Mouse (Mus musculus) erythroblast, embryonic 14.5 days (primary cell): Measurements from ENCODE around the gene 2310011J03Rik. TPM values are rescaled to one million over a fixed set of nuclear protein-coding genes. Genes with fewer than 3 reads are reported as not detected.

Experiments used
- H3K27me3 ChIP-seq: 2 replicates; pipeline ENCODE4 v1.6.1; 2012; ENCODE audit warnings: inconsistent platforms; ENCODE audit not compliant: control insufficient read depth
- H3K36me3 ChIP-seq: 2 replicates; pipeline ENCODE4 v1.6.1; 2012; ENCODE audit warnings: mild to moderate bottlenecking, inconsistent platforms; ENCODE audit not compliant: control insufficient read depth
- H3K4me1 ChIP-seq: 2 replicates; pipeline ENCODE4 v1.6.1; 2012; ENCODE audit warnings: inconsistent platforms; ENCODE audit not compliant: control insufficient read depth
- H3K4me3 ChIP-seq: replicated peaks from 2 replicates; pipeline ENCODE3; 2012; ENCODE audit warnings: moderate library complexity, mild to moderate bottlenecking, inconsistent platforms
- H3K9me3 ChIP-seq: 2 replicates; pipeline ENCODE4 v1.6.1; 2012; ENCODE audit warnings: low read length, inconsistent platforms, mixed read lengths; ENCODE audit not compliant: control insufficient read depth
- GATA1 ChIP-seq: IDR thresholded peaks from 2 replicates; pipeline ENCODE4 v1.6.1; 2012; ENCODE audit warnings: low read length, inconsistent platforms, mixed read lengths
- TAL1 ChIP-seq: IDR thresholded peaks from 3 replicates; pipeline ENCODE4 v1.6.1; 2012; ENCODE audit warnings: low read length, inconsistent platforms, mixed read lengths
- polyA plus RNA-seq: library from polyadenylated mRNA; stranded (reverse); fragments of >175 nt; gene quantifications from 2 replicates; pipeline ENCODE4 v1.2.3, GENCODE M21; 2012

The 2310011J03Rik gene
- polyA plus RNA-seq, 1 experiment: 12.9 TPM

DNA sequence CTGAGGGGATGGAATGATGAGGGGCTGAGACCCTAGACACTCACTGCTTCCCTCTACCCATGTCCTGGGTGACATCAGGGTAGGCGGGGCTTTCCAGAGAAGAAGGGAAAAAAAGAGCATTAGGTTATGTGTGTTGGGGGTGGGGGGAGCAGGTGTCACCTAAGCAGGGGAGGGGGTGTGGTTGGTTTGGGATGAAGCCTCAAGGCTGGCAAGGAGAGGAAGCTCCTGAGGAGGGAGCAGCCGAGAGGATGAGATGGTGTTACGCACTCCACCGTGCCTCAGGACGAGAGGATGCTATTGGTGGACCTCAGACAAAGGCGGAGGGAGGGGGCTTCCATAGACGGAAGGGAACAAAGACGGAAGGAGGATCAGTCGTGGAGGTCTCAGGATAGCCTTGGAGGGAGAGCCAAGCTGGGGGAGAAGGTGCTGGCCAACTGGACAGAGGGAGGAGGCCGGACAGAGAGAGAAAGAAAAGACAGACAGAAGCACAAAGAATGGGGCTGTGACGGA lies 19.6 kb downstream of the 2310011J03Rik start:
- peaks cover 8% of the 10 kb centered on the region for H3K9me3 ChIP-seq
- no peak for TF ChIP-seq GATA1
- TF ChIP-seq TAL1: no peak
- peaks cover 33% of the 10 kb centered on the region for H3K4me1 ChIP-seq
- H3K27me3 ChIP-seq: peaks cover 98% of the 10 kb centered on the region
- H3K36me3 ChIP-seq: no peaks in the 10 kb centered on the region
- no peak overlapping the region for H3K4me3 ChIP-seq

GRCm38 (mm10) chr10:80299824-80300223 lies 20.5 kb downstream of the 2310011J03Rik start:
- Histone ChIP-seq H3K9me3 (peaks cover 1% of the 10 kb centered on the region), H3K36me3 (peaks cover 4% of the 10 kb centered on the region), H3K27me3 (peaks cover 89% of the 10 kb centered on the region), H3K4me1 (peaks cover 39% of the 10 kb centered on the region), H3K4me3 (no peak overlapping the region)
- TF ChIP-seq TAL1 (no peak), GATA1 (no peak)

DNA sequence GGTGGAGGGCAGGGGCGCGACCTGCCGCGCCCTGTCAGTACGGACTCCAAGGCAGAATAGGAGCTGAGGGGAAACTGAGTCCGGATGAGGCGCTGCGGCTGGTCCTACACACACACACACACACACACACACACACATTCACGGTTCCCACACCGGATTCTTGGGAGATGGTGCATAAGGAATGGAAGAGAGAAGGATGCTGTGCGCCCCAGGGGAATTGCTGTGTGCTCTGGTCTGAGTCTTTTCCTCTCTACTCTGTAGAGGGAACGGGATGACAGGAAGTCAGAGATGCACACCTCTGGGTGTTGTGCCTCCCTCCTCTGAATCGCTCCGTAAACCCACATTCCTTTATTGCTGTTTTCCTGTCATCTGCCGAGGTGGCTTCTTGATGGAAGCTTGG lies 21.0 kb downstream of the 2310011J03Rik start:
- Histone ChIP-seq H3K36me3 (peaks cover 9% of the 10 kb centered on the region), H3K4me1 (peaks cover 41% of the 10 kb centered on the region), H3K27me3 (peaks cover 84% of the 10 kb centered on the region), H3K9me3 (no peaks in the 10 kb centered on the region), H3K4me3 (no peak overlapping the region)
- no peak for TF ChIP-seq GATA1
- TF ChIP-seq TAL1: no peak

DNA sequence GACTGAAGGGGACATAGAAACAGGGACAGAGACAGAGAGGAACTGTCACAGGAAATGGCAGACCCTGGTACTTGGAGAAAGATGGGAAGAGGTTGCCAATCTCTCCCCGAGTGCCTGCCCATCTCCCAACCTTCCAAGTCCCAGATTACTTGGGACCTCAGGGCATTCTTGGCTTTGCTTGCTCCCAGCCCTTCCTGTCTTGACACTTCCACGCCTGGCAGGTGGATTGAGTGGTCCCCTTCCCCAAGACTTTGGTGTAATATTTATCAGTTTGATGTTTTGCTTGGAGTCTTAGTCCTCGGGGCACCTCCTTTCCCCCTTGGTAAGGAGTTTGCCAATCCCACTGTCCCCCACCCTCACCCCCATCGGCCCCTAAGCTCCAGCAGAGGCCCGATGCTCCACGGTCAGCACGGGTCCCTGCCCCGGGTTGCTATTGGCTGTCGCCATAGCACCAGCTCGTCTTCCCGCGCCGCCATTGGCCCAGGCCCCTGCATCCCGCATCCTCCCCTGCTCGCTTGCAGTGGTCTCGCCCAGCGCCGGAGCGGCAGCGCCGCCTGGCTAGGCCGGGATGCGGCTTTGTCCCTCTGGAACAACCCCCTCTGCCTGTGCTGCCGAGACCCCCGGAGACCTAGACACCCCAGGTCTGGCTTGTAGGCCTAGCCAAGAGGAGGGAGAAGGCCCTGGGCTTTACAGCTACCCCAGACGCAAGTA lies 21.6 kb downstream of the 2310011J03Rik start:
- Histone ChIP-seq H3K36me3 (peaks cover 15% of the 10 kb centered on the region), H3K4me1 (peaks cover 47% of the 10 kb centered on the region), H3K9me3 (no peaks in the 10 kb centered on the region), H3K4me3 (no peak overlapping the region), H3K27me3 (peaks cover 78% of the 10 kb centered on the region)
- TF ChIP-seq GATA1 (no peak), TAL1 (no peak)

DNA sequence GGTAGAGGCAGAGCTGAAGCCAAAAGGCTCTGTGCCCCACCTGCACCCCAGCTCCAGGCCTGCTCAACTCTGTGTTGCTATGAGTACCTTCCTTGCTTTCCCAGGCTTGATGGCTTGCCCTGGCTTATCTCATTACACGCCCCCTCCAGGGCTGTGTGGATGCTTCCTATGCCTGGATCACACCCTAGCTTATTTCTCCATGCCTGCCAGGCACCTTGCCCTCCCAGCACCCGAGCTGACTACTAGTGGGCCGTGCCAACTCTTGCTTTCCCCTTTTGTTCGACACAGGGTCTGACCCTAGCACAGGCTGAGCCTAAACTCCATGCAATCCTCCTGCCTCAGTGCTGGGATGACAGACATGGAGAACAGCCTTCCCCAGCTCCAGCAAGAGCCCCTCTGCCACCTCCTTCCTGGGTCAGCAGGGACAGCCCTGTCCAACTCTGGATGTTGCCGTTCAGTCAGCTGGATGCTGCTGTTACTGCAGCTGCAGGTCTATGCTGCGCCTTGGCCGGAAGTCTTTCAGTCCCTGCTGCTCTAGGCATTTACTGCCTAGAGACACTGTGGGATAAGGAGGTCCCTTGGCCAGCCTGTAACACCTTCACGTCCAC lies 22.7 kb downstream of the 2310011J03Rik start:
- Histone ChIP-seq H3K9me3 (no peaks in the 10 kb centered on the region), H3K27me3 (peaks cover 69% of the 10 kb centered on the region), H3K4me1 (peaks cover 58% of the 10 kb centered on the region), H3K4me3 (no peak overlapping the region), H3K36me3 (peaks cover 24% of the 10 kb centered on the region)
- TF ChIP-seq GATA1 (no peak), TAL1 (no peak)

- Histone ChIP-seq H3K4me3 (no peak overlapping the region), H3K9me3 (no peaks in the 10 kb centered on the region), H3K4me1 (peaks cover 57% of the 10 kb centered on the region), H3K27me3 (peaks cover 61% of the 10 kb centered on the region), H3K36me3 (peaks cover 24% of the 10 kb centered on the region)
- TF ChIP-seq GATA1 (no peak), TAL1 (no peak)
Measured at GRCm38 (mm10) chr10:80296824-80297223, 23.5 kb downstream of the 2310011J03Rik start.

GRCm38 (mm10) chr10:80295618-80296425 lies 24.5 kb downstream of the 2310011J03Rik start, which contains the start of gene Apc2:
Gene Apc2 (plus strand): TSS chr10:80295977.
- peak within 1 kb of the TSS; percentile 42 for H3K4me3 ChIP-seq
- H3K36me3 ChIP-seq: peaks cover 24% of the 10 kb centered on the region
- H3K27me3 ChIP-seq: peaks cover 51% of the 10 kb centered on the region
- TF ChIP-seq TAL1: no peak
- no peaks in the 10 kb centered on the region for H3K9me3 ChIP-seq
- peaks cover 62% of the 10 kb centered on the region for H3K4me1 ChIP-seq

GRCm38 (mm10) chr10:80294788-80295303 lies 25.5 kb downstream of the 2310011J03Rik start:
- H3K9me3 ChIP-seq: no peaks in the 10 kb centered on the region
- no peak overlapping the region for H3K4me3 ChIP-seq
- peaks cover 41% of the 10 kb centered on the region for H3K27me3 ChIP-seq
- TF ChIP-seq GATA1: no peak
- no peak for TF ChIP-seq TAL1
- peaks cover 62% of the 10 kb centered on the region for H3K4me1 ChIP-seq
- H3K36me3 ChIP-seq: peaks cover 24% of the 10 kb centered on the region
